8 mouse cellular contexts compared by ENCODE assay signal in genomic region chr13:94177148-94177547, GRCm38 (mm10).
DNase-seq lines count a peak whose midpoint lies in the region; ATAC-seq lines count a peak whose summit lies in the region.
"Had no signal": no experiment of that assay in that cellular context is flagged by ENCODE, and none has a peak within 500 bp of the region (broad histone marks: within the 10 kb centered on the region; RNA-seq: fewer than 3 reads in every experiment).

No protein-coding gene starts in this region.

- no peaks in the 10 kb centered on the region for H3K36me3 ChIP-seq in liver, embryonic 12.5 days

- WGBS in liver, embryonic 12.5 days (ENCODE audit: insufficient replicate concordance) = 40% methylated on average over 7 of the region's 7 CpGs

- H3K9ac ChIP-seq in liver, embryonic 12.5 days = no peak overlapping the region
- H3K9ac ChIP-seq: heart, embryonic 13.5 days had no signal

- peaks cover 17% of the 10 kb centered on the region; the same call in 1 of the 2 replicates for H3K27me3 ChIP-seq in liver, embryonic 12.5 days (replicated peaks)
- H3K27me3 ChIP-seq: heart, embryonic 13.5 days had no signal

- no peaks in the 10 kb centered on the region for H3K9me3 ChIP-seq in liver, embryonic 12.5 days (replicated peaks)
- H3K9me3 ChIP-seq: heart, embryonic 13.5 days had no signal

- peak overlapping the region; percentile 27; the same call in 1 of the 2 replicates for H3K4me2 ChIP-seq in liver, embryonic 12.5 days
- H3K4me2 ChIP-seq: heart, embryonic 13.5 days had no signal

- peak; percentile 66 for DNase-seq in layer of hippocampus, adult 11-12 months (ENCODE audit: low spot score)
- DNase-seq in layer of hippocampus, adult 8-10 months (ENCODE audit: low spot score in 2 of 2) = no peak
- DNase-seq in adrenal gland, postnatal 25 days = peak; percentile 29
- peak; percentile 38 to 45 for DNase-seq in cerebellum, postnatal 36 days
- peak; percentile 45 for DNase-seq in thymus, postnatal 25 days
- no peak for DNase-seq in urinary bladder, adult 18-20 months (ENCODE audit: low spot score in 2 of 2)

- peaks cover 56% of the 10 kb centered on the region for H3K4me1 ChIP-seq in liver, embryonic 12.5 days

- no peak overlapping the region for H3K4me3 ChIP-seq in liver, embryonic 12.5 days
- H3K4me3 ChIP-seq: heart, embryonic 13.5 days had no signal

- H3K27ac ChIP-seq in liver, embryonic 12.5 days = no peak overlapping the region
- H3K27ac ChIP-seq: heart, embryonic 13.5 days had no signal

- ATAC-seq in liver, embryonic 12.5 days = no peak

Comparison
In these comparisons a context has a peak if more than half of its experiments do, and no peak if none do; other contexts are left out.
1. DNase-seq: peak in layer of hippocampus, adult 11-12 months (single experiment), adrenal gland, postnatal 25 days (single experiment), cerebellum, postnatal 36 days (2 of 2) and thymus, postnatal 25 days (single experiment); none in layer of hippocampus, adult 8-10 months (0 of 2) and urinary bladder, adult 18-20 months (0 of 2).